Mouse (Mus musculus) gastrocnemius, postnatal 36 days (tissue): ENCODE measurements around the gene Casc3. TPM values are rescaled to one million over a fixed set of nuclear protein-coding genes. Genes with fewer than 3 reads are reported as not detected.
A peak's percentile ranks its signal among the peaks of the same experiment; 100 is the strongest.

Experiments
- DNase-seq, 2 experiments: peaks; one replicate each; pipeline ENCODE4 v3.0.0; 2022
- intact Hi-C: fragments of 180-260 bp; cut with DNase I; formaldehyde crosslinking; loops from one replicate; pipeline ENCODE4 v1.15.1; 2025
- total RNA-seq, 2 experiments: library from RNA; stranded (reverse); gene quantifications; 2 replicates each; pipeline ENCODE4 v1.2.3; 2021

The Casc3 gene
- total RNA-seq, 2 experiments from 2014 or later: 14.2 to 21.4 TPM

GRCm38 (mm10) chr11:98771131-98771530, 33.6 kb upstream of the Casc3 start:
- no peak for DNase-seq
- intact Hi-C loops: no loop called here

DNA sequence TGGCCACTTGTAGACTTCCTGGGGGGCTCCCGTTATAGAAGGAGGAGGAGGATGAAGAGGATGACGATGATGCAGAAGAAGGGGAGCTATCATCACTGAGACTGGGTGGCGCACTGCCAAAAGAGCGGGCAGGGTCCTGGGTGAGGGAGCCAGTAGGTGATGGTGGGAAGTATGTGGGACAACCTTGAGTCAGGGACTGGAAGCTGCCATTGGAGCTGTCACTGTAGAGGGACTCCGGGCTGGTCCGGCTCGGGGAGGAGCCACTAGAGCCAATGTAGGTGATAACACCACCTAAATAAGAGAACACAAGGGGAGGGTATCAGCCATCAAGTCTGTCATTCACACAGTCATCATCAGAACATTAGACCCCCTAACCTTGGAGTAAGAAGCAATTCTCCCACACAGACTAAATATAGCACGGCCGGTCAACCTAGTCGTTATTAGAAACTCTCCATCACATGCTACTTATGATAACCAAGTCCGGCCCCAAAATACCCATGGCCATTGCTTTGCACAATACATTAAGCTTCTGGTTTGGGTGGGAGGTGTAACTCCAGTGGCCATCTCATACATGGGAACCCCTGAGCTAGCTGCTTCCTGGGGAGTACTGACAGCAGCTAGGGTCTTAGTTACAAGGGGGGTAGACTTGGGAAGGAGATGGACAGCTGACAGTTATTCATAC, 32.7 kb upstream of the Casc3 start:
- peak in 1 of 2 experiments; percentile 43 for DNase-seq
- intact Hi-C loops: loop anchor here (2.0 kb wide), 1 partner anchor 15 kb away; no protein-coding TSS in a partner anchor

DNA sequence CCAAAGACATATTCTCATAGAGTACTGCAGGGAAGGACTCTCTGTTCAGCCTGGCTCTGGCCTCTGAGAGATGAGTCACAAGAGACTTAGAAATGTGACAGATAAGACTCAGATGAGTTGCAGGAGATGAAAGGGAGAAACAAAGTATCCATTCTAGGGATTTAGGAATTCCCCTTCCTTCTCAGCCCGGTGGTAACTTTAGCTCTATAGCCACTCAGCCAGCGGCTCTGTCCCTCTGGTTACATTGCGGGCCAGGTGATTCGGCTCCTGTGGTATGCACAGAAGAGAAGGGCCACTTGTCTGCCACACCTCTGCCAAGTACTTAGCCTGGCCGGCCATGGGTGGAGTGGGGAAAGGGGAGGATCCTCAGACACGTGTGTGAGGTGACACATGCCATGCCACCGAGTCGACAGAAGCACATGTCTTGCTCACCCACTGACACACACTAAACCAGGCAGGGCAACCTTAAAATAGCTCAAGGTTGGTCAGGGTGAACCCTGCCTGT, 32.0 kb upstream of the Casc3 start:
- peak; percentile 66 to 67 for DNase-seq
- intact Hi-C loops: loop anchor here (2.0 kb wide), 1 partner anchor 14 kb away; no protein-coding TSS in a partner anchor

- DNase-seq: peak; percentile 99 to 100
- intact Hi-C loops: loop anchor here (2.0 kb wide), 1 partner anchor 13 kb away; no protein-coding TSS in a partner anchor
These were observed 30.9 kb upstream of the Casc3 start for GRCm38 (mm10) chr11:98773635-98774295.

GRCm38 (mm10) chr11:98774582-98775347, 29.9 kb upstream of the Casc3 start, which contains the start of gene Nr1d1:
Gene Nr1d1, minus strand, starts transcription at chr11:98775333.
- intact Hi-C loops: loop anchor here (1.0 kb wide), 1 partner anchor 9 kb away; no protein-coding TSS in a partner anchor
- peak in 1 of 2 experiments; percentile 23 for DNase-seq

DNA sequence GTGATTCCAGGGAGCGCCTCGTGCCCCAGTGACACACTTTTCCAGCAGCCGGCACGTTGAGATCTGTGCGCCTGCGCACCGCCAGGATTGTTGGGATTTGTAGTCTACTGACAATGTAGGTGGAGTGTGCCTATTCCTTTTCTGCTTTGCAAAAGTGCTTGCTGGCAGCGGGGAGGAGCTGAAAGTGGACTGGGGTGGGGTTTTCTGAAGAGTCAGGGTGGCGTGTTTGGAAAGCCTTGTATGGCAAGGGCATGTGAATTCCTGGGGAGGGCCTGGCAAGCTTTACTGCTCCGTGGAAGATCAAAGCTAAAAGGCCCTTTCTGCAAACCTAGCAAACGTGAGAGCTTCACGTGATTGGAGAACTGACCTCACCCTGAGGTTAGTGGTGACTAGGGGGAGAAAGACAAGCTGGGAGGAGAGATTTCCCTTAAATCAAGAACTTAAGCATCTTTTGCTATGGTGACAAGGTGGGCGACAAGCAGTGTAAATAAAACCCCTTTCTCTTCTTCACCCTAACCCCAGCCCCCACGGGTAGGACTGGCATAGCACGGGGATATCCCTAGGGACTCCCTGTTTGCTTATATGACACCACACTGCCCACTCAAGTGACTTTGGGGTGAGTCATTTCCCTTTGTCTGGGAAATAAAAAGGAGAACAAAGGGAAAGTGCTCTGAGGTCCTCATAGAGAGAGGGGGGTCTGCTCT, 29.2 kb upstream of the Casc3 start:
- peak; percentile 99 for DNase-seq
- intact Hi-C loops: loop anchor here (1.0 kb wide), 1 partner anchor 8 kb away; no protein-coding TSS in a partner anchor

- DNase-seq: no peak
- intact Hi-C loops: no loop called here
These were observed 28.5 kb upstream of the Casc3 start for GRCm38 (mm10) chr11:98776052-98776764.

DNA sequence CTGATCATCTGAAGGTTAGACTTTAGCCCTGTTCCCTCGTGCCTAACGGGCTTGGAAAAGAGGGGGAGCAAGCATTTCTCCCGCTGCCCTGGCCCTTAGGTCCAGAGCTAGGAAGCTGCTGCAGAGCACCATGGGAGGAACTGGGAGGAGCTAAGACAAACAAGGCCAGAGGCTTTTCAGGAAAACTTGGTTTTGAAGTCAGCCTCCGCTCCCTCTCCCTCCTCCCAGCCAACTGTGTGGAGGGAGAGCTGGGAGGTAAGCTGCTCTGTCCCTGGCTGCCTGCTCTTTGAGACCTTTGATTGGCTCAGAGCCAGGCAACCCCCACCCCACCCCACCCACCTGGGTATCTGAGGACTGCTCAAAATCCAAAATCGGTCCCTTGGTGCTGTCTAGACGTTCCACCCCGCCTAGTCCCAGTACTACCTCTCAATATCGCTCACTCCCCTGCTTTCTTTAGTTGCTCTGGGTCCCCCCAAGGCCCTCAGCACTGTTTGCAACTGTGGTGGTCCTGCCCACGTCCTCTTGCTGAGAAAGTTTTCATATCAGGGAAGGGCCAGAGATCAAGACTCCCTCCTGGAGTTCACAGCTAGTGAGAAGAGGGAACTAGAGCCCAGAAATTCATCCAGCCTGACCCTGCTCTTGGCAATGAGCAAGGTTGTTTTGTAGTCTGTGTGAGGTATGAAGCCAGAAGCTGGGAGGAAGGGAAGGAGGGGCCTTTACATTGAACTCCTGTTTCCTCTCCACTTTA, 27.7 kb upstream of the Casc3 start:
- intact Hi-C loops: no loop called here
- DNase-seq: peak; percentile 48 to 57

- intact Hi-C loops: no loop called here
- DNase-seq: no peak
These were observed 26.8 kb upstream of the Casc3 start for GRCm38 (mm10) chr11:98777888-98778287.

GRCm38 (mm10) chr11:98781851-98782512, 22.7 kb upstream of the Casc3 start:
- DNase-seq: peak; percentile 47 to 80
- intact Hi-C loops: no loop called here

DNA sequence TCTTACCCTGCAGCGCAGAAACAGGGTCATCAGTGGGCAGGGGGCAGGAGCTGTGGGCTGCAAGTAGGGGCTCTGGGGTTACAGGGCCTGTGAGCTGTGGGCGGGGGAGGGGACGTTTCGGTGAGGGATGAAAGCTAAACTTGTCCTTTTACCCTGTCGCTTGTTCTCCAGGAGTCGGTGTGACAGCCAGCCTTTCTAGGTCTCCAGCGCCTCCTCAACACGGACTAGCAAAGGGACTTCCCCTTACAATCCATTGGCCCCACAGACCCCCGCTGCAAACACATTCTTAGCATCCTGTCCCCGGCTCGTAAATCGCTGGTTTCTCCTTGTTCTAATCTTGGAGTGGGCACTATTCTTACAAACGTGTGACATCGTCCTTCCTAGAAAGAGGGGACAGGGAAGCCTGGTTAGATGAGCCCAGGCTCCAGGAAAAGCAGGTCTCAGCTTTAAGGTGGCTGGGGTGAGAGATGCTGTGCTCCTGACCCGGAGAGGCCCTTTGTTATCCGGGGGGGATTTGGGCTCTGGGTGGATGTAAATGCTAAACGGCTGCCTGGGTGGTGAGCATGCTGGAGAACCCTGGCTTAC, 22.0 kb upstream of the Casc3 start:
- intact Hi-C loops: loop anchor here (1.0 kb wide), 1 partner anchor 7 kb away; the partner anchor contains the start of gene Nr1d1
- peak in 1 of 2 experiments; percentile 36 for DNase-seq

DNA sequence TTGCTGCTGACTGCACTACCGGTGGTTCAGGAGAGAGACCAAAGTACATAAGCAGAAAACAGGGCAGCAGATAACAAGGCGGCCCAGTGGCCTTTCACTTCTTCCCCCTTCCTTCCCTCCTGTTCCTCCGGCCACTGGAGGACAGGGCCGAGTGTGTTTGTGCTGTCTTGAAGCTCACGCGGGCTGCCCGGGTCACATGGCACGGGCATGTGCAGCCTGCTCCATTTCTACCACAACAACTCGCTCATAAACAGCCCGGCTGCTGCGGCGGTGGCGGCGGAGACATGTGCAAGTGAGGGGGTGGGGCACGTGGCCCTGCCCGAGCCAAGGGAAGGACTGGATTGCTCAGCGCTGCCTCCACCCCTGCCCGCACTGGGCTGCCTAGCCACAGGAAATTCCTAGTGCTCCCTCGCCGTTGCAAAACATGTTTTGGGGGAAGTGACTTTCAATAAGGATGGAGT, 21.4 kb upstream of the Casc3 start:
- intact Hi-C loops: loop anchor here (1.0 kb wide), 1 partner anchor 8 kb away; the partner anchor contains the start of gene Nr1d1
- DNase-seq: peak; percentile 95 to 98

GRCm38 (mm10) chr11:98784139-98784538, 20.6 kb upstream of the Casc3 start:
- DNase-seq: no peak
- intact Hi-C loops: no loop called here

DNA sequence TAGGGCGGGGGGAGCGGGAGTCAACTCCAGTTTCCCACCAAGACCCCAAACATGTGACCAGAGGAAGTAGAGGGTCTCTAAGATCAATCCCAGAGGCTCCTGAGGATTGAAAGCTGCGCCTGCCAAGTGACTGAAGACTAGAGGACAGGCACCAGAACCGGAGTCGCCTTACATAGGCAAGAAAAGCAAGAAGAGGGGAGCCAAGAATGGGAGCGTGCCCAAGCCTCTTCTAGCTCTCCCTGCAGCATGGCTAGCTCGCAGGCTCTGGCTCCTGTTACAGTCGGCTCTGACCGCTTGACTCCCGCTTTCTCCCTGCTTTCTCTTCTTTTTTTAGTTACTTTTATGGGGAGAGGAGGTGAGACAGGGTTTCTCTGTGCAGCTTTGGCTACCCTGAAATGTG, 19.5 kb upstream of the Casc3 start:
- DNase-seq: peak; percentile 40 to 56
- intact Hi-C loops: loop anchor here (5.0 kb wide), 1 partner anchor 68 kb away; no protein-coding TSS in a partner anchor

- intact Hi-C loops: loop anchor here (2.0 to 5.0 kb wide), 3 partner anchors 13 to 85 kb away; partner anchors contain the start of gene Csf3
- peak; percentile 74 to 77 for DNase-seq
These were observed 18.9 kb upstream of the Casc3 start for GRCm38 (mm10) chr11:98785772-98786281.

- intact Hi-C loops: loop anchor here (2.0 to 5.0 kb wide), 3 partner anchors 14 to 86 kb away; partner anchors contain the start of gene Csf3
- peak; percentile 97 to 98 for DNase-seq
These were observed 18.1 kb upstream of the Casc3 start for GRCm38 (mm10) chr11:98786359-98787214.
